Mouse (Mus musculus) CH12.LX (cell line): ENCODE results near the gene Vmn1r214. TPM values are rescaled to one million over a fixed set of nuclear protein-coding genes. Genes with fewer than 3 reads are reported as not detected.
A peak's percentile ranks its signal among the peaks of the same experiment; 100 is the strongest.

Experiments used
- DNase-seq: peaks from one replicate; pipeline ENCODE4 v3.0.0-alpha.2; 2013; ENCODE audit errors: extremely low read depth
- H3K27ac ChIP-seq: 2 replicates; pipeline ENCODE4 v1.5.1; 2012; ENCODE audit warnings: low read depth, mild to moderate bottlenecking, control low read depth, moderate library complexity; ENCODE audit not compliant: insufficient read depth
- H3K27me3 ChIP-seq: replicated peaks from 2 replicates; pipeline ENCODE3; 2012; ENCODE audit warnings: inconsistent platforms
- H3K36me3 ChIP-seq, 2 experiments: replicated peaks in 1 of 2; 2 replicates each; pipeline versions ENCODE3 to v1.6.1; 2012; ENCODE audit warnings: inconsistent platforms in 1 of 2, low read length in 1 of 2, mild to moderate bottlenecking in 1 of 2, mixed read lengths in 1 of 2, moderate library complexity in 1 of 2; ENCODE audit not compliant: control insufficient read depth in 1 of 2, insufficient read depth in 1 of 2
- H3K4me1 ChIP-seq, 2 experiments: 2 replicates each; pipeline ENCODE4 v1.6.1; 2012; ENCODE audit warnings: inconsistent platforms in 1 of 2, moderate library complexity in 1 of 2; ENCODE audit not compliant: insufficient read depth in 2 of 2, control insufficient read depth in 1 of 2
- H3K4me2 ChIP-seq: 2 replicates; pipeline ENCODE4 v1.6.1; 2012; ENCODE audit warnings: low read depth, mild to moderate bottlenecking, control low read depth; ENCODE audit not compliant: poor library complexity, insufficient read depth, severe bottlenecking
- H3K4me3 ChIP-seq, 3 experiments: fragments of 150-350 bp in 1 of 3; sonication (generic) in 1 of 3; replicated peaks in 1 of 3; 2 replicates each; pipeline versions ENCODE3 to v1.5.1; 2011 to 2012; ENCODE audit warnings: low read depth in 2 of 3, low read length in 2 of 3, mild to moderate bottlenecking in 2 of 3, moderate library complexity in 2 of 3, control low read depth in 1 of 3, improper control_type of control experiment in 1 of 3, inconsistent platforms in 1 of 3, mixed read lengths in 1 of 3; ENCODE audit not compliant: poor library complexity in 1 of 3
- H3K79me2 ChIP-seq: replicated peaks from 2 replicates; pipeline ENCODE4 v1.6.1; 2012; ENCODE audit warnings: mild to moderate bottlenecking, moderate library complexity; ENCODE audit not compliant: control insufficient read depth, poor library complexity, insufficient read depth, severe bottlenecking; ENCODE audit errors: extremely low read depth
- H3K9ac ChIP-seq: 2 replicates; pipeline ENCODE4 v1.6.1; 2012; ENCODE audit warnings: low read depth, mild to moderate bottlenecking, control low read depth, moderate library complexity; ENCODE audit not compliant: insufficient read depth
- H3K9me3 ChIP-seq: replicated peaks from 2 replicates; pipeline ENCODE3; 2012; ENCODE audit warnings: low read length, inconsistent platforms, mixed read lengths
- CTCF ChIP-seq, 2 experiments: IDR thresholded peaks in 1 of 2; conservative IDR thresholded peaks in 1 of 2; 2 replicates each; pipeline ENCODE4 v1.5.1; 2011 to 2012; ENCODE audit warnings: low read depth in 2 of 2, low read length in 2 of 2, improper control_type of control experiment in 1 of 2, inconsistent platforms in 1 of 2, mild to moderate bottlenecking in 1 of 2, moderate library complexity in 1 of 2
- ETS1 ChIP-seq: conservative IDR thresholded peaks from 2 replicates; pipeline ENCODE4 v1.6.1; 2012; ENCODE audit warnings: low read depth, mild to moderate bottlenecking, inconsistent platforms, low read length, improper control_type of control experiment, moderate library complexity
- HCFC1 ChIP-seq: IDR thresholded peaks from 2 replicates; pipeline ENCODE4 v1.6.1; 2012; ENCODE audit warnings: low read depth, mild to moderate bottlenecking, inconsistent platforms, low read length, improper control_type of control experiment
- JUN ChIP-seq: IDR thresholded peaks from 2 replicates; pipeline ENCODE4 v1.6.1; 2011; ENCODE audit warnings: low read depth, mild to moderate bottlenecking, low read length, improper control_type of control experiment, moderate library complexity; ENCODE audit not compliant: insufficient read depth
- JUND ChIP-seq: conservative IDR thresholded peaks from 2 replicates; pipeline ENCODE4 v1.6.1; 2011; ENCODE audit warnings: low read depth, low read length, improper control_type of control experiment
- MAFK ChIP-seq: IDR thresholded peaks from 2 replicates; pipeline ENCODE4 v1.6.1; 2011; ENCODE audit warnings: low read length, improper control_type of control experiment; ENCODE audit not compliant: insufficient replicate concordance
- MAX ChIP-seq: IDR thresholded peaks from 2 replicates; pipeline ENCODE4 v1.6.1; 2011; ENCODE audit warnings: low read length, improper control_type of control experiment
- MXI1 ChIP-seq: IDR thresholded peaks from 2 replicates; pipeline ENCODE4 v1.6.1; 2011; ENCODE audit warnings: mild to moderate bottlenecking, low read depth, low read length, improper control_type of control experiment
- RAD21 ChIP-seq: IDR thresholded peaks from 2 replicates; pipeline ENCODE4 v1.6.1; 2011; ENCODE audit warnings: low read depth, mild to moderate bottlenecking, low read length, improper control_type of control experiment, moderate library complexity
- SMC3 ChIP-seq: IDR thresholded peaks from 2 replicates; pipeline ENCODE4 v1.6.1; 2011; ENCODE audit warnings: low read depth, low read length, improper control_type of control experiment
- TCF12 ChIP-seq: IDR thresholded peaks from 2 replicates; pipeline ENCODE4 v1.6.1; 2014; ENCODE audit warnings: low read depth, mild to moderate bottlenecking, inconsistent platforms, low read length, improper control_type of control experiment
- UBTF ChIP-seq: IDR thresholded peaks from 2 replicates; pipeline ENCODE4 v1.6.1; 2012; ENCODE audit warnings: low read depth, mild to moderate bottlenecking, inconsistent platforms, low read length, improper control_type of control experiment, moderate library complexity
- ZC3H11A ChIP-seq: IDR thresholded peaks from 2 replicates; pipeline ENCODE4 v1.6.1; 2012; ENCODE audit warnings: low read depth, mild to moderate bottlenecking, inconsistent platforms, low read length, improper control_type of control experiment
- ZKSCAN1 ChIP-seq: IDR thresholded peaks from 2 replicates; pipeline ENCODE4 v1.6.1; 2012; ENCODE audit warnings: low read depth, inconsistent platforms, low read length, improper control_type of control experiment, borderline replicate concordance
- ZNF384 ChIP-seq: IDR thresholded peaks from 2 replicates; pipeline ENCODE4 v1.6.1; 2012; ENCODE audit warnings: low read depth, low read length, improper control_type of control experiment, inconsistent platforms
- dilution Hi-C: fragments of 300-500 bp; cut with MboI; formaldehyde crosslinking; loops from 2 replicates; pipeline ENCODE4 v1.14.3; 2020; ENCODE audit warnings: low sequenced_read_pairs; ENCODE audit not compliant: extremely low pct_unique_long_range_greater_than_20kb, extremely low pct_ligation_motif_present
- in situ Hi-C: fragments of 300-500 bp; cut with MboI; formaldehyde crosslinking; loops from 3 replicates; pipeline ENCODE4 v1.14.3; 2019; ENCODE audit warnings: low sequenced_read_pairs, low pct_ligation_motif_present, low pct_unique_long_range_greater_than_20kb, mixed read lengths
- polyA plus RNA-seq: library from polyadenylated mRNA; unstranded; fragments of >175 nt; gene quantifications from 2 replicates; pipeline ENCODE4 v1.2.1, GENCODE M21; 2012; ENCODE audit warnings: low read depth; ENCODE audit not compliant: insufficient read length
- total RNA-seq, 2 experiments: library from RNA; depleted of rRNA; stranded (reverse); fragments of 300-350 nt in 1 of 2; fragments of >200 nt in 1 of 2; gene quantifications; 2 replicates each; pipeline ENCODE4 v1.2.3; 2012 to 2014

Gene Vmn1r214
- total and polyA plus RNA-seq, 3 experiments = not detected

DNA sequence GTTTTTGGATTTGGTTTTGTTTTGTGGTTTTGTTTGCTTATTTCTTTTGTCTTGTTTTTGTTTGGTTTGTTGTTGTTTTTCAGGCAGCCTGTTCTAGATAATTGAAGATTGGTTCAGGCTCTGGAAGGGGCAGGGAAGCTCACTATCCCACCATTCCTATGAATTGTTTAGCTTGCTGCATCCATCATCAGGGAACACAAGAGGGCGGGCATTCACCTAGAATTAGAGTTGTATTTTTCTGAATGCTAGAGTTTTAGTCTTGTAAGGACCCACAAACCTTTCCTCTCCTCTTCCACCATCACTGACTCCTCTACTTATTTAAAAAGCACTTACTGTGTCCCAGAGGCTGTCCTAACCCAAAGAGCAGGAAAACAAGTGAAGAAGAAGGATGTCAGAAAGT, 27.6 kb downstream of the Vmn1r214 start:
- dilution Hi-C loops (no loop called here), in situ Hi-C loops (no loop called here)
- no peak overlapping the region for H3K4me3 ChIP-seq

DNA sequence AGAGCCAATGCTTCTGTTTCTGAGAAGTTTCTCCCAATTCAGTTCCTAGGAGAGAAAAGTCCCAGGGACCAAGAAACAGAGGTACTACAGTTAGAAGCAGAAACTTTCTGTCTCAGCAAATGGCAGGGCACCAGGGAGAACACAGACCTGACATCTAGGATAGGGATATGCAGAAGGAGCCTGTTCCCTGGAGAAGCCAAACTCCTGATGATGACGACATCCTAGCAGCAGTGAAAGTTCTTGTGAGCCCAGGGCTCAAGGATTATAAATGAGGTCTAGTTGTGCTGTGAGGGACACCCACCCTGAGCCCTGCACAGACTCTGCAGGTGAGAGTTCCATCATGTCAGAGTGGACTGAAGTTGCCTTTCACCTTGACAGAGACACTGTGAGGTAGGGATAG, 37.5 kb downstream of the Vmn1r214 start, which contains the start of gene Vmn1r215:
TSS of gene Vmn1r215 (plus strand) at position 301 of the 400 bp plus-strand sequence.
- TF ChIP-seq ETS1 = no peak
- H3K4me1 ChIP-seq = no peaks in the 10 kb centered on the region
- no peak within 1 kb of the TSS for H3K27ac ChIP-seq
- in situ Hi-C loops (no loop called here), dilution Hi-C loops (no loop called here)
- no peaks in the 10 kb centered on the region for H3K79me2 ChIP-seq
- H3K27me3 ChIP-seq = no peaks in the 10 kb centered on the region
- H3K4me3 ChIP-seq = no peak within 1 kb of the TSS
- DNase-seq = no peak
- no peaks in the 10 kb centered on the region for H3K36me3 ChIP-seq
- H3K4me2 ChIP-seq = no peak within 1 kb of the TSS
- no peaks in the 10 kb centered on the region for H3K9me3 ChIP-seq
- no peak within 1 kb of the TSS for H3K9ac ChIP-seq

More for the DNA sequence above, 27.6 kb downstream of the Vmn1r214 start:
- no peak for DNase-seq
- Histone ChIP-seq H3K4me2 (no peak overlapping the region), H3K27me3 (no peaks in the 10 kb centered on the region), H3K9ac (no peak overlapping the region), H3K4me1 (no peaks in the 10 kb centered on the region), H3K36me3 (no peaks in the 10 kb centered on the region)
- no peak for TF ChIP-seq JUN
- peak in 1 of 2 experiments; percentile 41; a peak in 2 of 4 replicates for TF ChIP-seq CTCF (conservative IDR thresholded peaks at IDR 0.05 in 1 of 2, IDR thresholded peaks at IDR 0.05 in 1 of 2; ENCODE audit: low read depth in 2 of 2, low read length in 2 of 2)
- no peak for TF ChIP-seq JUND
- no peak for TF ChIP-seq MXI1
- TF ChIP-seq MAFK = no peak
- TF ChIP-seq SMC3 = peak; percentile 32
- no peak for TF ChIP-seq ZC3H11A
- TF ChIP-seq HCFC1 = no peak
- no peak for TF ChIP-seq MAX
- TF ChIP-seq ZKSCAN1 = no peak
- peak; percentile 42 for TF ChIP-seq RAD21
- TF ChIP-seq, all 38 proteins: peak for 3
- Histone ChIP-seq H3K27ac (no peak overlapping the region), H3K79me2 (no peaks in the 10 kb centered on the region), H3K9me3 (no peaks in the 10 kb centered on the region)

DNA sequence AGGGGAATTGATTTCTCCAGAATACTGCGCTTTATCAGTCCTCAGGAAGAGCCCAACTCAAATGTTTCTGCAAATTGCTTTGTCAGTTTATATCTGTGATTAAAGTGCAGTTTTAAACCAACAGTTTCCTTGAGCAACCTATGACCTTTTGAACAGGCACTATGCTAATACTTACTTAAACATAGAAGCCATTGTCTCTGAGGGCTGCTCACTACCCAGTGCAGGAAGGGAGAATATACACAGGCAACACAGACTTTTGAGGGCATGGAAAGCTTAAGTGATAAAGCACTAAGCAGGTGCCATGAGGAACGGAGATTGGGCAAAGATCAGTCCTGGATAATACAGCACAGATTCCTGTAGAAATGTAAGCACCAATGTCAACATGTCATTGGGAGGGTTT, 39.1 kb downstream of the Vmn1r214 start:
- dilution Hi-C loops = no loop called here
- no peak for TF ChIP-seq JUND
- TF ChIP-seq ETS1 = no peak
- TF ChIP-seq SMC3 = no peak
- TF ChIP-seq UBTF = no peak
- TF ChIP-seq ZNF384 = no peak
- no peak for TF ChIP-seq TCF12
- TF ChIP-seq CTCF (conservative IDR thresholded peaks at IDR 0.05 in 1 of 2, IDR thresholded peaks at IDR 0.05 in 1 of 2; ENCODE audit: low read depth in 2 of 2, low read length in 2 of 2) = no peak
- H3K79me2 ChIP-seq = no peaks in the 10 kb centered on the region

More for the DNA sequence above, 39.1 kb downstream of the Vmn1r214 start:
- H3K4me1 ChIP-seq = no peaks in the 10 kb centered on the region
- in situ Hi-C loops = no loop called here
- no peaks in the 10 kb centered on the region for H3K36me3 ChIP-seq
- no peak overlapping the region for H3K27ac ChIP-seq
- no peak overlapping the region for H3K4me2 ChIP-seq
- H3K4me3 ChIP-seq = no peak overlapping the region
- no peak for DNase-seq
- H3K9me3 ChIP-seq = no peaks in the 10 kb centered on the region
- H3K9ac ChIP-seq = no peak overlapping the region
- H3K27me3 ChIP-seq = no peaks in the 10 kb centered on the region

Other genes with a start within 250 kb of the Vmn1r214 start
- not detected in 2 replicates for gene Vmn1r209, start 220.7 kb upstream of the Vmn1r214 start, total RNA-seq (2012; rRNA removed)
- not detected in 2 replicates for gene Vmn1r209, start 220.7 kb upstream of the Vmn1r214 start, total RNA-seq (2014; rRNA removed)
- gene Vmn1r209, start 220.7 kb upstream of the Vmn1r214 start, polyA plus RNA-seq = not detected in 2 replicates
- gene Vmn1r210, start 199.1 kb upstream of the Vmn1r214 start, total RNA-seq (2012; rRNA removed) = not detected in 2 replicates
- not detected in 2 replicates for gene Vmn1r210, start 199.1 kb upstream of the Vmn1r214 start, total RNA-seq (2014; rRNA removed)
- gene Vmn1r210, start 199.1 kb upstream of the Vmn1r214 start, polyA plus RNA-seq = not detected in 2 replicates
- gene Vmn1r211, start 172.9 kb upstream of the Vmn1r214 start, total RNA-seq (2012; rRNA removed) = not detected in 2 replicates
- not detected in 2 replicates for gene Vmn1r211, start 172.9 kb upstream of the Vmn1r214 start, total RNA-seq (2014; rRNA removed)
- not detected in 2 replicates for gene Vmn1r211, start 172.9 kb upstream of the Vmn1r214 start, polyA plus RNA-seq
- gene Vmn1r212, start 146.2 kb upstream of the Vmn1r214 start, total RNA-seq (2012; rRNA removed) = not detected in 2 replicates
- gene Vmn1r212, start 146.2 kb upstream of the Vmn1r214 start, total RNA-seq (2014; rRNA removed) = not detected in 2 replicates
- not detected in 2 replicates for gene Vmn1r212, start 146.2 kb upstream of the Vmn1r214 start, polyA plus RNA-seq
- not detected in 2 replicates for gene Vmn1r213, start 22.8 kb upstream of the Vmn1r214 start, total RNA-seq (2012; rRNA removed)
- not detected in 2 replicates for gene Vmn1r213, start 22.8 kb upstream of the Vmn1r214 start, total RNA-seq (2014; rRNA removed)
- gene Vmn1r213, start 22.8 kb upstream of the Vmn1r214 start, polyA plus RNA-seq = not detected in 2 replicates
- gene Vmn1r215, start 37.6 kb downstream of the Vmn1r214 start, total RNA-seq (2012; rRNA removed) = not detected in 2 replicates
- not detected in 2 replicates for gene Vmn1r215, start 37.6 kb downstream of the Vmn1r214 start, total RNA-seq (2014; rRNA removed)
- not detected in 2 replicates for gene Vmn1r215, start 37.6 kb downstream of the Vmn1r214 start, polyA plus RNA-seq
- not detected in 2 replicates for gene Vmn1r217, start 87.8 kb downstream of the Vmn1r214 start, total RNA-seq (2012; rRNA removed)
- not detected in 2 replicates for gene Vmn1r217, start 87.8 kb downstream of the Vmn1r214 start, total RNA-seq (2014; rRNA removed)
- not detected in 2 replicates for gene Vmn1r217, start 87.8 kb downstream of the Vmn1r214 start, polyA plus RNA-seq
- not detected in 2 replicates for gene Vmn1r218, start 102.7 kb downstream of the Vmn1r214 start, total RNA-seq (2012; rRNA removed)
- gene Vmn1r218, start 102.7 kb downstream of the Vmn1r214 start, total RNA-seq (2014; rRNA removed) = not detected in 2 replicates
- gene Vmn1r218, start 102.7 kb downstream of the Vmn1r214 start, polyA plus RNA-seq = not detected in 2 replicates
- gene Vmn1r219, start 128.9 kb downstream of the Vmn1r214 start, total RNA-seq (2012; rRNA removed) = not detected in 2 replicates
- not detected in 2 replicates for gene Vmn1r219, start 128.9 kb downstream of the Vmn1r214 start, total RNA-seq (2014; rRNA removed)
- not detected in 2 replicates for gene Vmn1r219, start 128.9 kb downstream of the Vmn1r214 start, polyA plus RNA-seq
- not detected in 2 replicates for gene Vmn1r220, start 157.6 kb downstream of the Vmn1r214 start, total RNA-seq (2012; rRNA removed)
- not detected in 2 replicates for gene Vmn1r220, start 157.6 kb downstream of the Vmn1r214 start, total RNA-seq (2014; rRNA removed)
- gene Vmn1r220, start 157.6 kb downstream of the Vmn1r214 start, polyA plus RNA-seq = not detected in 2 replicates
- not detected in 2 replicates for gene Vmn1r221, start 183.7 kb downstream of the Vmn1r214 start, total RNA-seq (2012; rRNA removed)
- gene Vmn1r221, start 183.7 kb downstream of the Vmn1r214 start, total RNA-seq (2014; rRNA removed) = not detected in 2 replicates
- gene Vmn1r221, start 183.7 kb downstream of the Vmn1r214 start, polyA plus RNA-seq = not detected in 2 replicates
- gene Vmn1r222, start 205.5 kb downstream of the Vmn1r214 start, total RNA-seq (2012; rRNA removed) = not detected in 2 replicates
- gene Vmn1r222, start 205.5 kb downstream of the Vmn1r214 start, total RNA-seq (2014; rRNA removed) = not detected in 2 replicates
- gene Vmn1r222, start 205.5 kb downstream of the Vmn1r214 start, polyA plus RNA-seq = not detected in 2 replicates
- gene Vmn1r223, start 216.7 kb downstream of the Vmn1r214 start, total RNA-seq (2012; rRNA removed) = not detected in 2 replicates
- not detected in 2 replicates for gene Vmn1r223, start 216.7 kb downstream of the Vmn1r214 start, total RNA-seq (2014; rRNA removed)
- gene Vmn1r223, start 216.7 kb downstream of the Vmn1r214 start, polyA plus RNA-seq = 0.06 TPM in 1 of 2 replicates, not detected in the other